Mouse (Mus musculus) adrenal gland, postnatal 10 days (tissue): ENCODE results near the gene Metap2. TPM values are rescaled to one million over a fixed set of nuclear protein-coding genes. Genes with fewer than 3 reads are reported as not detected.
A peak's percentile ranks its signal among the peaks of the same experiment; 100 is the strongest.

Experiments
- DNase-seq: peaks from one replicate; pipeline ENCODE4 v3.0.0; 2021; ENCODE audit warnings: mixed read lengths
- long read RNA-seq, 2 experiments: library from polyadenylated mRNA; stranded (forward); transcript quantifications; one replicate each; pipeline ENCODE4 v2.0.0; 2021
- total RNA-seq, 2 experiments: library from RNA; stranded (reverse); gene quantifications; 2 replicates each; pipeline ENCODE4 v1.2.3; 2021

Gene Metap2
- 100 to 1,000 TPM; 181 to 187 TPM for total RNA-seq
- long read RNA-seq, experiment 1, full-length matches to known transcripts: 277 of 329 reads
- long read RNA-seq, experiment 1, partial matches to known transcripts: 19 of 329 reads
- long read RNA-seq, experiment 1, other reads (novel, unspliced or antisense): 33 of 329 reads
- long read RNA-seq, experiment 2, full-length matches to known transcripts: 148 of 167 reads
- long read RNA-seq, experiment 2, partial matches to known transcripts: 2 of 167 reads
- long read RNA-seq, experiment 2, other reads (novel, unspliced or antisense): 17 of 167 reads

DNA sequence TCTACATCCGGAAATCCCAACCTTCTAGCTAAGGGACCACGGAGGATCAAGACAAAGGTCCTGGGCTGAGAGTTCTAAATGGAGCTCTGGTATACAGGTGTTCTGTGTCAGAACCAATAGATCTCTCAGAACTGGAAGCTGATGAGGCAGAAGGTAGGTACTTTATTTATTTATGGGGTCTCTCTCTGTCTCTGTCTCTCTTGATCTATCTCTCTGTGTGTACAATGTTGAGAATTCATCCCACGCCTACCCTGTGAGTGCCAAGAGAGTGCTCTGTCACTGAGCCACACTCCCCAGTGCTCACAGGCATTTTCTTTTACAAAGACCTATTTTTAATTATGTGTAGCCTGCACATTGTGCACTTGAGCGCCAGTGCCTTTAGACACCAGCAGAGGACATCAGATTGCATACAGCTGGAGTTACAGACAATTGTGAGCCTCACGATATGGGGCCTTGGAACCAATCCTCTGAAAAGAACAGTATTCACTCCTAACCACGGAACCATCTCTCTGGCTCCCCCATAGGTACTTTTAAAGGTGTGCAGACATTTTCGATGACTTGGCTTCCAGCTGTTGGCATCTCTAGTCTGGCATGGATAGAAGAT lies at the start of gene Metap2:
Gene Metap2, minus strand, starts transcription at position 51 of the 604 bp plus-strand sequence.
- DNase-seq: no peak

DNA sequence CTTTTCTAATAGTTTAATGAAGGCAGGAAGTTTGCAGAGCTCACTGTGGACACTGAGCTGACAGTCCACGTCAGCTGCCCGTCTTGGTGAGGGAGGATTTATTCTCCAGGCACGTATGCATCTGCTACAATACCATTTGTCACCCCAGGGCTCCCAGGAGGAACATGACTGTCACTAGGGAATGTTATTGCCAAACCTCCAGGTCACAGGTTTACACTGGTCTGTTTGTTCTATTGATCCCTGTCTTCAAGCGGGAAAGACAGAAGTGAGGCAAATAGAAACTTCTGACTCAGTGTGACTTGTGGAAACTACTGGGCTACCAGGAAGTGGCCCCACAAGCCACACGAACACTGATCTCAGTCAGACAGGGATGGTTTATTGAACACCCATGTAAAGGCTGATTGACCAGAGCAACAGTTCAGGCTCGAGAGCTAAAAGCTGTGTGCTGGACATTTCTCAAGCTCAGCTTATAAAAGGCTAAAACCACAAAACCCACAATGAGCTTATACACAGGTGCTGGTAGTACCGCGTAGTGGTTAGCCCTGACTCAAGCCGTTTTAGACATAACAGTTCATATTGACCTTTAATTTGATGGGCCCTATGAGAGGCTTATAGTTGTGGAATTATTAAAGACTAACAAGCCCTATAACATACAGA lies 49.1 kb upstream of the Metap2 start:
- no peak for DNase-seq

DNA sequence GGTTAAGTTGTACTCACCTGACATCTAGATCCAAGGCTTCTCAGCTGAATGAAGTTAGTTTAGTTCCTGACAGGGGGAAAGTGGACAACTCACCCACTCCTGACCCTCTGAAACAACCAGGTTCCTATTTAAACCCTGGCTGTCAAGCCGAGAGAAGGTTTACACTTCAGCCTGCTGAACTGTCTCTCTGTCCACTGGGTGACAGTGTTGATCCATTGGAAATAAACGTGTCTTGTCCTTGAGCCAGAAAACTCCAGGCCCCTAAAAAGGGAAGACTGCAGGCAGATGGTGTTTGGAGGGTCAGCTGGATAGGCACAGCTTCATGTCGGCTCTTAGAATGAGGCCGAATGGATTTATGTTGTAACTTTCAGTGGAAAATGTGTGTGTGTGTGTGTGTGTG lies 48.5 kb upstream of the Metap2 start:
- peak; percentile 51 for DNase-seq

DNA sequence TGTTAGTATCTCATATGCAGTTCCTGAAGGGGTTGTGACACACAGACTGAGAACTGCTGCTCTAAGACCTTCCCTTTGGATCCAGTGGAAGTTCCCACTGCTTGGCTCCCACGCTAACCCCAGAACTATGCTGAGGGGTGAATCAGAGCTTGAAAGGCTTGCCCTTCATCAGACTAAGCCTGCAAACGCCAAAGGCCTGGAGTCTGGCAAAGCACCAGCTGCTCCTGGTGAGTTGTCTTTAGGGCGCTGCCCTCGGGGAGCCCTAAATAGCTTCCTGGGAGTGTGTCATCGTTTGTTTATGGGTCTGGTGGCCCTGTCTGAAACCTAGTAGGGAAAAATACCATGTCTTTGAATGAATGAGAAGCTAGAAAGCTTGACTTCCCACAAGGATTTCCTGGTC lies 47.3 kb upstream of the Metap2 start:
- DNase-seq: peak; percentile 81

DNA sequence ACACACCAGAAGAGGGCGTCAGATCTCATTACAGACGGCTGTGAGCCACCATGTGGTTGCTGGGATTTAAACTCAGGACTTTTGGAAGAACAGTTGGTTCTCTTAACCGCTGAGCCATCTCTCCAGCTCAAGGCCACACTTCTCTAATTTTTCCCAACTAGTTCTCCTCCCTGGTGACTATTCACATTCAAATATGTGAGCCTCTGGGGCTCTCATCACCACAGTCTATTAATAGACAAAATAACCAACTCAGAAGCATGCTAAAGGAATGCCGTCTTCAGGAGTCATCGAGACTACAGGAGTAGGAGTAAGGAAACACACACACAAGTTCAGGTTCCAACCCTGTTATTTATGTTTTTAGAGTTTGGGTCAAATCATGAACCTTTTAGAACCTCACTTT lies 43.4 kb upstream of the Metap2 start:
- no peak for DNase-seq

DNA sequence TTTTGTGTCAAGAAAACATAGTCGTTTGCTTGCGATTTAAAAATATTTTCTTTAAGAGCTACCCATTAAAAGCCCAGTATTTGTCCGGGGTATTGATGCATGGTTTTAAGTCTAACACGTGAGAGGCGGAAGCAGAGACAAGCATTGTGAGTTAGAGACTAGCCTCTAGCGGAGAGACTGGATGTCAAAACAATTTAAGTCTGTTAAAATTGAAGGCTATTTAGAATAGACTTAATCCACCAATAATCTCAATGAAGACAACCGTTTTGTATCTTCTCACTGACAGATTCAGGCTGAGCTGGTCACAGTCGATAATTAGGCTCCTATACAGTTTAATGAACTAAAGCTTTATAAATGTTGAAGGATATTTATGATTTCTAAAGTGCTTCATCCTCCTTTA lies 42.8 kb upstream of the Metap2 start:
- no peak for DNase-seq

DNA sequence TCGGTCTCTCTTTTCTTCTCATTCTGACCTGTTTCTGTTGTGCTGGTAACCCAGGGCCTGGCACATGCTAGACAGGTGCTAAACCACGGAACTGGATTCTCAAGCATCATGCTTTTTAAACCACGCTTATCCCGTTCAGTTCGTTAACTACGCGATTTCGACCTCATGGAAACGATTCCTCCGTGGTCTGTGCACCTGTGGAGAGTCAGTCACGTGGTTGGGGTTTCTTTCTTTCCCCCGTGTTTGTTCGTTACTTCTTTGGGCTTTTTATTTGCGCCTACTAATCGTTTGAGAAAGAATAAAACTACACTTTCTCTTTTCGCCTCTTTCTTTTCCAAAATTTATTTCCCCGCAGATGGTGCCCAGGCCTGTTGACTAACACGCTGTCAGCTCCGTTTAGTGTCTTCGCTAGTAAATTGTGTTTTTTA lies 42.0 kb upstream of the Metap2 start:
- DNase-seq: no peak

DNA sequence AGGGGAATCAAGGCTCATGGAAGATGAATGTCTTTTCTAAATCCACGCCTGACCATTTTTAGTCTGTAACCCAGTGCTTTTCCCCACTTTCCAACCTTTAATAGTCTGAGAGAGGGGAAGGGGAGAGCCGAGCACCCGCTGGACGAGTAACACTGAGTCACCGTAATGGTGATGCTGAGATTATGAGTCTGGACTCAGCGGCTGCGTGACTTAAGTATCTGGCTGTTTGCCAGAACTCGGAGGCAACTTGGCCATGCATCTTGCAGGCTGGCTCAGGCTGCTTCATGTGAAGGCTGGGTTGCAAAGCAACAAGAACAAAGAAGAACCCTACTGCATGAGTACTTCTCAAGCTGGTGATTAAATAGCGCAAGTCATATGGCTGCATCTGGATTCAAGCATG lies 37.1 kb upstream of the Metap2 start:
- DNase-seq: peak; percentile 71

DNA sequence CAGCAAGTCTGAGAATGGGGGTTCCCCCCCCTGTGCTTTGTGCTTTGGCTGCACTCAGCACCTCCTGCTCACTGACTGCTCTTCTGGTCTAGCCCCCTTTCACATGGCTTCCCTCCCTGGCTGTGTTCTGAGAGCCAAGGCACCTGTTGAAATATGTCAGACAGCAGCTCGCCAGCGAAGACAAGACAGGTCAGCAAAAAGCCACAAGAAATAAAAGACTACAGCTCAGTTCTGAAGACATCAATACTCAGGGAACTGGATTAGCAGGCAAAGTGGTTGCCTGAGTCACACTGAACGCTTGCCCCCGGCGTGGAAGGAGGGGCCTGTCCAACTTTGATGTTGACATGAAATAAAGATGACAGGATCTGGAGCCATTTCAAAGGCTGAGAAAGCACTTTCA lies 36.0 kb upstream of the Metap2 start:
- DNase-seq: peak; percentile 76

DNA sequence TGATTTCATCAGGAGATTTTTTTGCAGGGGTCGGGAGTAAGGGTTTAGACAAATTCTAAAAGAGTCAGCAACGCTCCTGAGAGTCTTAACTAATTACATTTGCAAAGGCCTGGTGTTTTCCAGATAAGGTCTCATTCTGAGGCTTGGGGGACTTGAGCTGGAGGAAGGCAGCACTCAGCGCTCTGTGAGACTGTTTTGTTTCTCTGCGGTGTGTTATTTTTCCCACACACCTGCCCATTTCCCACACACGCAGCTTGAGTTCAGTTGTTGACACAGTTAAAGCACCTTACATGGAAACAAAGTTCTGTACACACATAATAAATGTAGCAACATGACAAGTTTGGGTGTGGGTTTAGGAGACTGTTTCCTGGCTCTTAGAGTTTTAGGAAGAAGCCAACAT lies 35.1 kb upstream of the Metap2 start:
- DNase-seq: no peak

DNA sequence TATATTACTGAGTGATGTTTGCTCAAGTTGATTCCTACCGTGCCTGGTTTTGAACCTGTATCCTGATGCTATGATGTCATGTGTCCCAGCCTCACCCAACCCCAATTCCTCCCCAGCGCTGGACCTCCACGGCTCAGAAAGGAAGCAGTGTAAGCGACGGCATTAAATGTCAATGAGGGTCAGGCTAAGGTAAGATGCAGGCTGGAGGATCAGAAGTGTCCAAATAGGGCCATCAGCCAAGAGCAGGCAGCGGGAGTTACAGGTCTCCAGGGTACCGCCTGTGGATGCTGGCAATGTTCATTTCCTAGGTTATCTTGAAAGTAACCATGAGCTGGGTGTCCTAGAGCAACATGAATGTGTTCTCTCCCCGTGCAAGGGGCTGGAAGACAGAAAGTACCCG lies 34.5 kb upstream of the Metap2 start:
- no peak for DNase-seq

DNA sequence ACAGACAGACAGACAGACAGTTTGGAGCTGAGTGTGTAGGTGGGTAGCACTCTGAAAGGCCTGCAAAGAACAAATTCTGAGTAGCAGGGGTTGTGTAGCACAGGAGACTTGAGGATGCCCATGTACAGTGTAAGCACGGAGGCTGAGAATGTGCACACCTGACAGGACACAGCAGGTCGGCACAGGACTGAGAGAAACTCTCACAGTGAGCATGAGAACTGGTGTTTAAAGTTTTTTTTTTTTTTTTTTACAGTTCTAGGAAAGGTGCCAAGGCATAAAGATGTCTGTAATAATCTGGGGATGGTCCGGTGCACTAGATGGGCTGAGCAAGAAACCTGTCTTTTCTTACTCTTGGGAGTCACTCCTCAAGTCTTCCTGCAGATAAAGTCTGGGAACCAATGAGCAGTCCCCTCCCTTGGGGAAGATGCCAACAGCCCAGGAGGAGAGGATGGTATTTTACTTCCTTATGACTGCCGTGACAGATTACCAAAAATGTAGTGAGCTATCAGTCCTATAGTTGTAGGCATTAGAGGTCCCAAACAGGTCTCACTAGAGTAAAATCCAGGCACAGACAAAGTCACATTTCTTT lies 33.4 kb upstream of the Metap2 start:
- no peak for DNase-seq

DNA sequence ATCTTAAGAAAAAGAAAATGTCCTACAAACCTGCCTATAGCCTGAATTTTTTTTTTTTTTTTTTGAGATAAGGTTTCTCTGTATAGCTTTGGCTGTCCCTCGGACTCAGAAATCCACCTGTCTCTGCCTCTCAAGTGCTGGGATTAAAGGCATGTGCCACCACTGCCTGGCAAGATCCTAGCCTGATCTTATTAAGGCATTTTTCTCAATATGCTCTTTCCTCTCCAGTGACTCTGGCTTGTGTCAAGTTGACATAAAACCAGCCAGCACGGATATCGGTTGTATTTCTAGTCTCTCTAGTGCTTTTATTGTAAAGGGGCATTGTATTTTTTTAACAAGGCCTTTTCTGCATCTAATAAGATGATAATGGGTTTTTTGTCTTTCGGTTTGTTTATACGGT lies 27.8 kb upstream of the Metap2 start:
- no peak for DNase-seq

DNA sequence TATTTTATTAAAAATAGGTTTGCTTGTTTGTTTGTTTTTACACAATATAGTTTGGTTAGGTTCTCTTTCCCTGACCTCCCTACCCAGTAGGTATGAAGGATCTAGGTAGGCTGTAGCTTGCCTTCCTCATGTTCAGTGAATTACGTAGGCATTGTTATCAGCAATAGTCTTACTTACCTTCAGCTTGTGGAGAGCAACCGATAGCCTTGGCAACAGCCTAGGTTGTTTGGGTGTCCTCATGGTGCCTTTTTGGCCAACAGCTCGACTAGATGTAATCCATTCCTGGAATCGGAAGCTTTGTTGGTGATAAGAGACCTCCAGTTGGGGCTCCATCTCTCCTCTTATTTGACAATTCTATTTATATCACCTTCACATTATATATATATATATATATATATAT lies 24.3 kb upstream of the Metap2 start:
- DNase-seq: no peak

DNA sequence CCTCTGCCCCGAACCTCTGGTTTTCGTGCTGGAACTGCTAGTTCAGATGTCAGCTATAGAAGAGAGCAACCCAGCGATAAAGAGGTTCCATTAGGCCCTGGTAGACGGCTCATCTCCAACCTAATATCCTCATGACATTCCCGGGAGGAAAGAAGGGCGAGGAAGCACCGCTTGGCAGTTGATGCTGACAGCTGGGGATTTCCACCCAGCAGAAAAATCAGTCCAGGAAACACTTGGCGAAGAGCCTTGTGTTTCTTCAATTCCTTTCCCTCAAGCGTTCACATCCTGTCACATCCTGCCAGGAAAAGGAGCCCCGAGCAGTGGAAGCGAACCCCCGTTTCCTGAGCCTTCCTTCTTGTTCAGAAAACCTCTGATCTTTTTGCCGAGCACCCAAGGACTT lies 22.3 kb upstream of the Metap2 start:
- DNase-seq: peak; percentile 16

DNA sequence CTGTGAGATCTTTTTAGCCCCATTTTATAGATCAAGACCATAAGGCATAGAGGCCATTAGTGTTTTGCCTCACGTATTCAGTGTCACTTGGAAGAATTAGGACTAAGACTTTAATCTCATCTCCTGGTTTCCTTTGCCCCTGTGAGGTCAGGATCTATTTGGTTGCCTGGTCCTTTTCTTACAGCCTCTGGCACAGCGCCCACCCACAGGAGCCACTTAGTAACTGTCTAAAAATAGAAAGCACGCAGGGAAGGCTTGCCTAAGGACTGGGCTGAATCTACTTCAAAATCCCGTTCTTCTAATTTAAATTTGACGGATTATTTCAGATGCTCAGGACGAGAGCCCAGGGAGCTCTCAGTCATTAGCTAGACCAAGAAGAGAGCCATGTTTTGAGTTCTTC lies 21.8 kb upstream of the Metap2 start:
- DNase-seq: peak; percentile 60

DNA sequence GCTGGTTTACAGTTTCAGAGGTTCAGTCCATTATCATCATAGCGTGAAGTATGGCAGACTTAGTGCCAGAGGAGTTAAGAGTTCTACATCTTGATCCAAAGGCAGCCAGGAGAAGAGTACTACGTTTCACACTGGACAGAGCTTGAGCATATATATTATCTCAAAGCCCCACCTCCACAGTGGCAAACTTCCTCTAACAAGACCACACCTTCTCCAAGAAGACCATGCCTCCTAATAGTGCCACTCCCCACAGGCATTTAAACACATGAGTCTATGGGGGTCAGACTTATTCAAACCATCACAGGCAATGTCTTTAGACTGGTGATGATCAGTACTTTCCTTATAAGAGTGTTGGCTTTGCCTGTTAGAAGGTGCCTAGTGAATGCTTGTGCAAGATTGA lies 21.2 kb upstream of the Metap2 start:
- DNase-seq: no peak

DNA sequence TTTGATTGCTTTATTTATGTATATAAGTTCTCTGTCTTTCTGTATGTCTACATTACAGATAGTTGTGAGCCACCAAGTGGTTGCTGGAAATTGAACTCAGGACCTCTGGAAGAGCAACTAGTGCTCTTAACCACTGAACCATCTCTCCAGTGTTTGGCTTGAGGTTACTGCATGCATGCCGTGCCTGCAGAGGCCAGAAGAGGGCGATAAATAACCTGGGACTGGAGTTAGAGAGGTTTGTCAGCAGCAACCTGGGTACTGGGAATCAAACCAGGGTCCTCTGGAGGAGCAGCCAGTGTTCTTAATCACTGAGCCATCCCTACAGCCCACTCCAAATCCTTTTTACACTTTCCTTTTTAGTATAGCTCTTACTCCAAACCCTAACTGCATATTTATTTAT lies 19.9 kb upstream of the Metap2 start:
- DNase-seq: no peak

DNA sequence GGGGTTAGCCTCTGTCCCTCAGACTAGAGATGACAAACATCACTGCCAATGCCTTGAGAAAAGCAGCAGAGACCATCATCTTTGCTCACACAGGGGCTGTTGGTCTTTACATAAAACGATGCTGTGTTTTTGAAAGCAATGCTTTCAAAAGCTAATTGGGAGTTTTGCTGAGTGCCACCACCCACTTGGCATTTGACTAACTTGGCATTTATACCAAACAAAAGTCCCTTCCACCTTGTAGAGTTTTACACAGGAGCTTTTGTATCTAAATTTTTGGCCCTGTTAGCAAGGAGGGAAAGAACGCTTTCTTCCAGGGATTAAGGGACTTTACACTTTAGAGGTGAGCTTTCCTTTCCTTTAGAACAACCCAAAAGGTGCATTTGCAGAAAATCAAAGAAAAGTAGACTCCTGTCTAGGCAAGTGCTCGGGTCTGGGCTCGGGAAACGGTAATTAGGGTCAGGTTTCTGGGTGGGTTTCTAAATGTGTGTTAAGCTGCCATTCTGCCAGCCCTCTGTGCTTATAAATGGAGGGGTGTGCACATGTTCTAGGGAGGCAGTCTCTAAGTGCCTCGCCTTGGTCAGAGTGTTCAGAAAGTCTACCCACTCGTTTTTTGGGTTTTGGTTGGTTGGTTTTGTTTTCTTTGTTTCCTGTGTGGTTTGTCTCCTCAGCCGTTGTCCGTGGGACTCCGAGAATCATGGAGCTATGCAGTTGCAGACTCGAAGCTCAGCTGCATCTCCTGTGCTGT lies 18.8 kb upstream of the Metap2 start:
- no peak for DNase-seq

DNA sequence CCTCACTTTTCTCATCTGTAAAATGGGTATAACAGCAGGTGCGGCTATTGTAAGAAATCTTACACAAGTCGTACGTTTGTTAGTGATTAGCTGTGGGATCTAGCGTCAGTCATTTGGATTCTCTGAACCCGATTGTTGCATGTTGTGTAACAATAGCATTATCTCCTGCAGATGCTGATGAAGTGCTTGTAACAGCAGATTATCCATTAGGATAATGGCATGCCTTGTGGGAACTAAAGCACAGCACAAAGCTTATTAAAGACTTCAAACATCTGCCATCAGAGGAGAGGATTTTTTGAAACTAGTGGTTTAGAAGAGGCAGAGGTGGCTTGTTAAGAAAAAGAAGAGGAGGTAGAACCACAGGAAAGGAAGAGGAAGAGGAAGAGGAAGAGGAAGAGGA lies 16.6 kb upstream of the Metap2 start:
- DNase-seq: no peak

DNA sequence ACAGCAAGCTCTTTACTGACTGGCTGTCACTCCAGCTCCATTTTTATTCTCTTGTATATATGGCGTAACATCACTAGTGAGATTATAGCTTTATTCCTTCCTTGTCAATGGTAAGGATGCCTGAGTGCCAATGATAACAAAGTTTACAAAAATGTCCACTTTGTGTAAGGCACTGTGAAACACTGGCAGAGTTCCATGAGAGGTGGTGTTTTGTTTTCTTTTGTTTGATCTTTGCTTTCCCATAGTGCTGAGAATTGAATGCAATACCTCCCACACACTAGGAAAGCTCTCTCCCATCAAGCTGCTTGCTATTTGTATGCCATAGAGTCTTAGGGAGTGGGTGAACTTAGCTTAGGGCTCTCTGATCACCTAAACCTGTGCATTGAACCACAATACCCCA lies 16.0 kb upstream of the Metap2 start:
- no peak for DNase-seq

DNA sequence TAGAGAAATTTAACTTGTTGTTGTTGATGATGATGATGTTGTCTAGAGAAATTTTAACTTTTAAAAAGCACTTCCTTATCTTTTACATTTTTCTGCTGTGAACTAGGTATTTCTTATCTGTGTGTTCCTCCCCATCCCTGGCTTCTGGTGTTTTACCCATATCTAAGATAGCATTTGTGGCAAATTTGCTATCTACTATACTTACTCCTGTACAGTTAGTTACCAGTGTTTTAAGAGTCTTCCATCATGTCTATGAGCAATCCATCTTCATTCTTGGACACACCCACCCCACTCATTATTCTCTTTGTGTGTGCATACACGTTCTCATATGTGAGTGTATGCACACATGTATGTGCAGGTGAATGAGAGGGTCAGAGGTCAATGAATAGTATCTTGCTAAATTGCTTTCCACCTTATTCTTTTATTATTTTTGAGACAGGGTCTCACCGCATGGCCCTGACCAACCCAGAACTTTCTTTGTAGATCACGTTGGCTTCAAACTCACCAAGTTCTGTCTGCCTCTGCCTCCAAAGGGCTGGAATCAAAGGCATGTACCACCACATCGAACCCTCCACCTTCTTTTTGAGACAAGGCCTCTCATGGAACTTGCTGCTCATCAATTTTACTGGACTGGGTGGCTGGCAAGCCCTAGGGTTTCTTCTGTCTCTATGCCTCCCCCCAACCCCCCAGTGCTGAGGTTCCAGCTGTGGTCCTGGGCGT lies 15.4 kb upstream of the Metap2 start:
- no peak for DNase-seq
